Mouse (Mus musculus): ENCODE measurements around the gene Rapgefl1. TPM values are rescaled to one million over a fixed set of nuclear protein-coding genes. Genes with fewer than 3 reads are reported as not detected.

Rapgefl1 gene
- polyA plus RNA-seq (2014; fragmentation: Nextera tagmentation; extraction: Ambion mirVana): 1.5 and 2.2 TPM in 2 replicates

GRCm38 (mm10) chr11:98836651-98837141, at the start of gene Rapgefl1:
TSS of gene Rapgefl1 (plus strand) at chr11:98836785.
- ATAC-seq (replicated peaks; ENCODE audit: low FRiP score, low TSS enrichment, low read depth): peak; percentile 84
- 0 out of 2 replicates have a peak within 1 kb of the TSS, but pooled peaks have one; percentile 11 for H3K27ac ChIP-seq (ENCODE audit: low read depth)

DNA sequence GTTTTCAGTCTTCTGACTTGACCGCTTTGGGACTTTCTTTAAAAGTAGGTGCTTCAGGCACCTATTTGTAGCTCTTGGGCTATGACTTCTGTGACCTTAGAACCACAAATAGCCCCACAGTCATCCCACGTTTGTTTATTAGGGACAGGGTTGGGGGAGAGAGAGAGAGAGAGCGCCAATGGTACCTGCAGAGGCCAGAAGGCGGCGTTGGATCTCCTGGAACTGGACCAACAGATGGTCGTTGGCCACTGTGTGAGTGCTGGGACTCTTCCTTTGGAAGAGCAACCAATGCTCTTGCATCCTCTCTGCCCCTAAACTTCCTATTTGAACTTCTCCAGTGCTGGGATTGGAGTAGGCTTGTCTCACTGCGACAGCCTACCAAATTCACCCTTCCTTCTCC, 49.4 kb upstream of the Rapgefl1 start:
- Histone ChIP-seq H3K4me2 (ENCODE audit: low read length) (peak overlapping the region; percentile 44; the same call in 1 of the 2 replicates), H3K27ac (ENCODE audit: low read depth) (peak overlapping the region; percentile 91; the same call in 1 of the 2 replicates), H3K4me1 (replicated peaks; ENCODE audit: control insufficient read depth, insufficient read depth, low read length) (peaks cover 54% of the 10 kb centered on the region), H3K9me3 (ENCODE audit: control insufficient read depth, low read length) (no peaks in the 10 kb centered on the region), H3K27me3 (replicated peaks; ENCODE audit: control insufficient read depth, insufficient read depth, low read length) (no peaks in the 10 kb centered on the region), H3K4me3 (ENCODE audit: low read depth, low read length) (no peak overlapping the region), H3K9ac (ENCODE audit: low read length) (no peak overlapping the region), H3K36me3 (ENCODE audit: control insufficient read depth, insufficient read depth, low read length) (no peaks in the 10 kb centered on the region)
- WGBS: 19% methylated on average over 7 of the region's 7 CpGs
- ATAC-seq (replicated peaks; ENCODE audit: low FRiP score, low TSS enrichment, low read depth) (no peak), DNase-seq (ENCODE audit: low spot score) (no peak)

More at GRCm38 (mm10) chr11:98836651-98837141, at the start of gene Rapgefl1:
- H3K27me3 ChIP-seq (replicated peaks; ENCODE audit: control insufficient read depth, insufficient read depth, low read length): peaks cover 19% of the 10 kb centered on the region
- H3K4me1 ChIP-seq (replicated peaks; ENCODE audit: control insufficient read depth, insufficient read depth, low read length): peaks cover 8% of the 10 kb centered on the region; the same call in 1 of the 2 replicates
- WGBS: under 1% methylated on average over 31 of the region's 48 CpGs
- peak; percentile 92 for DNase-seq (ENCODE audit: low spot score)
- H3K4me2 ChIP-seq (ENCODE audit: low read length): peak within 1 kb of the TSS; percentile 99
- peak within 1 kb of the TSS; percentile 59 for H3K9ac ChIP-seq (ENCODE audit: low read length)
- no peaks in the 10 kb centered on the region for H3K9me3 ChIP-seq (ENCODE audit: control insufficient read depth, low read length)
- H3K36me3 ChIP-seq (ENCODE audit: control insufficient read depth, insufficient read depth, low read length): peaks cover 25% of the 10 kb centered on the region
- H3K4me3 ChIP-seq (ENCODE audit: low read depth, low read length): peak within 1 kb of the TSS; percentile 70

DNA sequence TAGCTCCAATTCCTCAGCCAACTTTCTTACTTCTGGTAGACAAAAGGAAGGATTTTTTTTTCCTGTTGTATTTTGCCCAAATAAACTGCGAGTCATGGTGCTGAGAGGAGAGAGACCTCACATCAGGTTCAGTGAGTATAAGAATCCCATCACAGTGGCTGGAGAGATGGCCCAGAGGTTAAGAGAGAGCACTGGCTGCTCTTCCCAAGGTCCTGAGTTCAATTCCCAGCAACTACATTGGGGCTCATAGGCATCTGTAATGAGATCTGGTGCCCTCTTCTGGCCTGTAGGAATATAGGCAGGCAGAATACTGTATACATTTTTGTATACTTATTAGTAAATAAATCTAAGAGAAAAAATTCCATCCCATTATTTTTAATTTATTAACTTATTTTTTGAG, 48.9 kb upstream of the Rapgefl1 start:
- no peaks in the 10 kb centered on the region for H3K9me3 ChIP-seq (ENCODE audit: control insufficient read depth, low read length)
- H3K4me3 ChIP-seq (ENCODE audit: low read depth, low read length): no peak overlapping the region
- ATAC-seq (replicated peaks; ENCODE audit: low FRiP score, low TSS enrichment, low read depth) (no peak), DNase-seq (ENCODE audit: low spot score) (no peak)
- no peak overlapping the region for H3K9ac ChIP-seq (ENCODE audit: low read length)
- H3K36me3 ChIP-seq (ENCODE audit: control insufficient read depth, insufficient read depth, low read length): no peaks in the 10 kb centered on the region
- H3K4me2 ChIP-seq (ENCODE audit: low read length): no peak overlapping the region
- 96% methylated on average over 1 of the region's 1 CpGs for WGBS
- H3K4me1 ChIP-seq (replicated peaks; ENCODE audit: control insufficient read depth, insufficient read depth, low read length): peaks cover 49% of the 10 kb centered on the region
- H3K27me3 ChIP-seq (replicated peaks; ENCODE audit: control insufficient read depth, insufficient read depth, low read length): no peaks in the 10 kb centered on the region
- 0 out of 2 replicates have a peak overlapping the region, but pooled peaks have one; percentile 91 for H3K27ac ChIP-seq (ENCODE audit: low read depth)

DNA sequence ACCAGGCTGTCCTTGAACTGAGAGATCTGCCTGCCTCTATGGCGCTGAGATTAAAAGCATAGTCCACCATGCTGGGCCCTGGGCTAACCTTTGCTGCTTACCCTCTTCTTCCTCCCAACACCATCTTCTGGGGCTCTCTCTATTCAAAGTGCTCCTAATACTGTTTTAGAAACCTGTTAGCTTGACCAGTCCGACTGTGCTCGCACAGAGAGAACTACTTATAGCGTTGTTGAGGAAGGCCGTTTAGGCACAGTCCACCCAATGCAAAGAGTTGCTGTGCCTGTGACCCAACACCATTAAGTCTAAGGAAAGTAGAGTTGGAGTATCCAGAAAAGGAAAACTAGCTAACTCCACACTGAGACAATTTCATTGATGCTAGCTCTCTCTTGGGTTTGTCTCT, 48.4 kb upstream of the Rapgefl1 start:
- H3K36me3 ChIP-seq (ENCODE audit: control insufficient read depth, insufficient read depth, low read length): no peaks in the 10 kb centered on the region
- no peaks in the 10 kb centered on the region for H3K9me3 ChIP-seq (ENCODE audit: control insufficient read depth, low read length)
- H3K4me1 ChIP-seq (replicated peaks; ENCODE audit: control insufficient read depth, insufficient read depth, low read length): peaks cover 45% of the 10 kb centered on the region
- H3K27ac ChIP-seq (ENCODE audit: low read depth): 0 out of 2 replicates have a peak overlapping the region, but pooled peaks have one; percentile 1
- no peak for DNase-seq (ENCODE audit: low spot score)
- no peak for ATAC-seq (replicated peaks; ENCODE audit: low FRiP score, low TSS enrichment, low read depth)
- no peak overlapping the region for H3K9ac ChIP-seq (ENCODE audit: low read length)
- 93% methylated on average over 5 of the region's 5 CpGs for WGBS
- no peak overlapping the region for H3K4me2 ChIP-seq (ENCODE audit: low read length)
- no peaks in the 10 kb centered on the region for H3K27me3 ChIP-seq (replicated peaks; ENCODE audit: control insufficient read depth, insufficient read depth, low read length)
- no peak overlapping the region for H3K4me3 ChIP-seq (ENCODE audit: low read depth, low read length)

- H3K27ac ChIP-seq (ENCODE audit: low read depth): peak overlapping the region; percentile 72
- H3K4me3 ChIP-seq (ENCODE audit: low read depth, low read length): peak overlapping the region; percentile 56
- H3K4me1 ChIP-seq (replicated peaks; ENCODE audit: control insufficient read depth, insufficient read depth, low read length): peaks cover 44% of the 10 kb centered on the region
- ATAC-seq (replicated peaks; ENCODE audit: low FRiP score, low TSS enrichment, low read depth) (peak; percentile 80), DNase-seq (ENCODE audit: low spot score) (peak; percentile 78)
- peak overlapping the region; percentile 69 for H3K9ac ChIP-seq (ENCODE audit: low read length)
- H3K9me3 ChIP-seq (ENCODE audit: control insufficient read depth, low read length): no peaks in the 10 kb centered on the region
- H3K27me3 ChIP-seq (replicated peaks; ENCODE audit: control insufficient read depth, insufficient read depth, low read length): no peaks in the 10 kb centered on the region
- H3K4me2 ChIP-seq (ENCODE audit: low read length): peak overlapping the region; percentile 99
- 12% methylated on average over 18 of the region's 18 CpGs for WGBS
- H3K36me3 ChIP-seq (ENCODE audit: control insufficient read depth, insufficient read depth, low read length): no peaks in the 10 kb centered on the region
Observed at GRCm38 (mm10) chr11:98788550-98789218, 47.9 kb upstream of the Rapgefl1 start.

DNA sequence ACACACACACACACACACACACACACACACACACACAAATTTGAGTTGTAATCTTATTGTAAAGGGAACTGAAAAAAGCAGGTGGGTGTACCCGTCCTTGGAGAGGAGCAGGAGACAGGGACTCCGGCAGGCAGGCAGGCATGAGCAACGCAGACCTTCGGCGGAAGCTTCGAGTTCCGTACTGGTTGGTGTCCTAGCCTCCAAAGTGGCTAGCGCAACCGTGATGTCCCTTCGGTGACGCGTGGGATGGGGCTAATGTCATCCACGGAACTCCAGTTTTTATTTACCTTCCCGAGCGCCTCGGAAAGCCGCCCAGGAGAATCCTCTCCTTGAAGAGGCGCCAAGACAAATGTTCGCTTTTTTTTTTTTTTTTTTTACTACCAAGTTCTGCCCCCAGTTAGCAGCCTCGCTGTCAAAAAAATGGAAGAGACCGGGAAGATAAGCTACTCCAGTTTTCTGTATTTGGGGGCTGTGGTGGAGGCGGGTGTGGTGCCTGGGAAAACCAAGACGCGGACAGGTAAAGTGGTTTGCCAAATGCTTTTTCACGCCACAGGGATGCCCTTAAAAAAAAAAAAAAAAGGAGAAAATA, 47.3 kb upstream of the Rapgefl1 start:
- no peaks in the 10 kb centered on the region for H3K27me3 ChIP-seq (replicated peaks; ENCODE audit: control insufficient read depth, insufficient read depth, low read length)
- peak overlapping the region; percentile 69 for H3K9ac ChIP-seq (ENCODE audit: low read length)
- WGBS: under 1% methylated on average over 25 of the region's 25 CpGs
- no peak; the same call in 1 of the 2 replicates for ATAC-seq (replicated peaks; ENCODE audit: low FRiP score, low TSS enrichment, low read depth)
- no peaks in the 10 kb centered on the region for H3K36me3 ChIP-seq (ENCODE audit: control insufficient read depth, insufficient read depth, low read length)
- H3K9me3 ChIP-seq (ENCODE audit: control insufficient read depth, low read length): no peaks in the 10 kb centered on the region
- H3K4me2 ChIP-seq (ENCODE audit: low read length): peak overlapping the region; percentile 99
- peak overlapping the region; percentile 69 for H3K27ac ChIP-seq (ENCODE audit: low read depth)
- H3K4me1 ChIP-seq (replicated peaks; ENCODE audit: control insufficient read depth, insufficient read depth, low read length): peaks cover 45% of the 10 kb centered on the region
- peak overlapping the region; percentile 56 for H3K4me3 ChIP-seq (ENCODE audit: low read depth, low read length)
- no peak for DNase-seq (ENCODE audit: low spot score)

- Histone ChIP-seq H3K9ac (ENCODE audit: low read length) (peak overlapping the region; percentile 69), H3K36me3 (ENCODE audit: control insufficient read depth, insufficient read depth, low read length) (no peaks in the 10 kb centered on the region), H3K4me2 (ENCODE audit: low read length) (peak overlapping the region; percentile 99), H3K4me3 (ENCODE audit: low read depth, low read length) (peak overlapping the region; percentile 56), H3K9me3 (ENCODE audit: control insufficient read depth, low read length) (no peaks in the 10 kb centered on the region), H3K4me1 (replicated peaks; ENCODE audit: control insufficient read depth, insufficient read depth, low read length) (peaks cover 42% of the 10 kb centered on the region), H3K27ac (ENCODE audit: low read depth) (peak overlapping the region; percentile 69; the same call in 1 of the 2 replicates), H3K27me3 (replicated peaks; ENCODE audit: control insufficient read depth, insufficient read depth, low read length) (no peaks in the 10 kb centered on the region)
- no peak for DNase-seq (ENCODE audit: low spot score)
- 31% methylated on average over 5 of the region's 5 CpGs for WGBS
- ATAC-seq (replicated peaks; ENCODE audit: low FRiP score, low TSS enrichment, low read depth): no peak
Observed at GRCm38 (mm10) chr11:98789824-98790223, 46.8 kb upstream of the Rapgefl1 start.

- no peak for DNase-seq (ENCODE audit: low spot score)
- H3K9ac ChIP-seq (ENCODE audit: low read length): no peak overlapping the region
- no peak overlapping the region for H3K4me2 ChIP-seq (ENCODE audit: low read length)
- peaks cover 34% of the 10 kb centered on the region for H3K4me1 ChIP-seq (replicated peaks; ENCODE audit: control insufficient read depth, insufficient read depth, low read length)
- no peak overlapping the region for H3K27ac ChIP-seq (ENCODE audit: low read depth)
- WGBS: 76% methylated on average over 5 of the region's 5 CpGs
- H3K4me3 ChIP-seq (ENCODE audit: low read depth, low read length): no peak overlapping the region
- no peak for ATAC-seq (replicated peaks; ENCODE audit: low FRiP score, low TSS enrichment, low read depth)
- H3K27me3 ChIP-seq (replicated peaks; ENCODE audit: control insufficient read depth, insufficient read depth, low read length): no peaks in the 10 kb centered on the region
- no peaks in the 10 kb centered on the region for H3K36me3 ChIP-seq (ENCODE audit: control insufficient read depth, insufficient read depth, low read length)
- no peaks in the 10 kb centered on the region for H3K9me3 ChIP-seq (ENCODE audit: control insufficient read depth, low read length)
Observed at GRCm38 (mm10) chr11:98790631-98791205, 45.9 kb upstream of the Rapgefl1 start.

Measured in intestine, embryonic 14.5 days (tissue).